Mouse (Mus musculus) spleen, adult 2 months (tissue): Measurements from ENCODE around the gene Kalrn.

Experiments used
- CTCF ChIP-seq: fragments of 200-500 bp; IDR thresholded peaks from 2 replicates; pipeline ENCODE4 v1.5.1; 2011; ENCODE audit warnings: mild to moderate bottlenecking, inconsistent platforms; ENCODE audit not compliant: insufficient read depth, insufficient read length, insufficient replicate concordance; ENCODE audit errors: extremely low read depth
- POLR2A ChIP-seq: fragments of 200-500 bp; IDR thresholded peaks from 2 replicates; pipeline ENCODE4 v1.6.1; 2011; ENCODE audit warnings: low read depth, low read length, inconsistent platforms

- no peak for TF ChIP-seq CTCF
- TF ChIP-seq POLR2A, result no peak
These were observed 270.8 kb downstream of the Kalrn start for GRCm38 (mm10) chr16:34302503-34302902.
